Mouse (Mus musculus) ZHBTc4 (cell line): ENCODE data around the gene Hsd17b1.
A peak's percentile ranks its signal among the peaks of the same experiment; 100 is the strongest.
"Not testable (repeated sequence)": the region's sequence is repeated elsewhere in the genome, so short reads cannot be mapped to it uniquely, and the experiment has no call there.

Experiments
- DNase-seq: peaks from one replicate; pipeline ENCODE4 v3.0.0-alpha.2; 2011; ENCODE audit warnings: low read depth, low spot score

Gene Hsd17b1

GRCm38 (mm10) chr11:101085617-101086322 lies 7.6 kb downstream of the Hsd17b1 start:
- DNase-seq: no peak

- DNase-seq: no peak
Measured at GRCm38 (mm10) chr11:101086323-101086674, 8.1 kb downstream of the Hsd17b1 start.

- peak; percentile 95 for DNase-seq
Measured at GRCm38 (mm10) chr11:101086756-101087681, 8.8 kb downstream of the Hsd17b1 start, which contains the start of gene Mlx. Mlx (plus strand) TSS chr11:101087277.

- DNase-seq: no peak
Measured at GRCm38 (mm10) chr11:101087682-101088055, 9.5 kb downstream of the Hsd17b1 start.

- DNase-seq: no peak
Measured at GRCm38 (mm10) chr11:101089931-101090330, 11.7 kb downstream of the Hsd17b1 start.

- no peak for DNase-seq
Measured at GRCm38 (mm10) chr11:101094930-101095313, 16.7 kb downstream of the Hsd17b1 start.

GRCm38 (mm10) chr11:101095314-101096024 lies 17.3 kb downstream of the Hsd17b1 start, which contains the start of gene Psmc3ip:
Psmc3ip (minus strand) TSS chr11:101095436.
- peak; percentile 97 for DNase-seq

GRCm38 (mm10) chr11:101098231-101098630 lies 20.0 kb downstream of the Hsd17b1 start:
- DNase-seq: no peak

- no peak for DNase-seq
Measured at GRCm38 (mm10) chr11:101103011-101103410, 24.8 kb downstream of the Hsd17b1 start.

- no peak for DNase-seq
Measured at GRCm38 (mm10) chr11:101109351-101109750, 31.1 kb downstream of the Hsd17b1 start.

- DNase-seq: no peak
Measured at GRCm38 (mm10) chr11:101110708-101111107, 32.5 kb downstream of the Hsd17b1 start.

- no peak for DNase-seq
Measured at GRCm38 (mm10) chr11:101111178-101111577, 33.0 kb downstream of the Hsd17b1 start.

GRCm38 (mm10) chr11:101112186-101112585 lies 34.0 kb downstream of the Hsd17b1 start:
- DNase-seq: no peak

- DNase-seq: no peak
Measured at GRCm38 (mm10) chr11:101115564-101115963, 37.4 kb downstream of the Hsd17b1 start.

GRCm38 (mm10) chr11:101118105-101118504 lies 39.9 kb downstream of the Hsd17b1 start:
- no peak for DNase-seq

- DNase-seq: peak; percentile 51
Measured at GRCm38 (mm10) chr11:101119131-101119760, 41.0 kb downstream of the Hsd17b1 start.

- peak; percentile 100 for DNase-seq
Measured at GRCm38 (mm10) chr11:101119761-101120544, 41.7 kb downstream of the Hsd17b1 start, which contains the start of the genes Retreg3 and Tubg1. Retreg3 (minus strand) TSS chr11:101119893. Tubg1 (plus strand) TSS chr11:101119938.

- no peak for DNase-seq
Measured at GRCm38 (mm10) chr11:101120545-101121188, 42.5 kb downstream of the Hsd17b1 start.

- not testable (repeated sequence) for DNase-seq
Measured at GRCm38 (mm10) chr11:101124494-101124893, 46.3 kb downstream of the Hsd17b1 start.

- DNase-seq: not testable (repeated sequence)
Measured at GRCm38 (mm10) chr11:101125008-101125407, 46.8 kb downstream of the Hsd17b1 start.
